Mouse (Mus musculus): Measurements from ENCODE around the gene Cltb. TPM values are rescaled to one million over a fixed set of nuclear protein-coding genes. Genes with fewer than 3 reads are reported as not detected.

Cltb gene
- total RNA-seq, 2 experiments from 2014 or later: 86.4 to 95.0 TPM

GRCm38 (mm10) chr13:54602639-54603111, 8.5 kb downstream of the Cltb start:
- DNase-seq: no peak
- intact Hi-C loops (cut with DNase I; ENCODE audit: low total_unique reads): no loop called here

- intact Hi-C loops (cut with DNase I; ENCODE audit: low total_unique reads): no loop called here
- no peak for DNase-seq
These were observed 12.5 kb downstream of the Cltb start for GRCm38 (mm10) chr13:54598622-54599143.

GRCm38 (mm10) chr13:54596870-54597269, 14.3 kb downstream of the Cltb start:
- DNase-seq: no peak
- intact Hi-C loops (cut with DNase I; ENCODE audit: low total_unique reads): no loop called here

GRCm38 (mm10) chr13:54596107-54596690, 14.9 kb downstream of the Cltb start:
- intact Hi-C loops (cut with DNase I; ENCODE audit: low total_unique reads): no loop called here
- DNase-seq: no peak

- peak; percentile 32 for DNase-seq
- intact Hi-C loops (cut with DNase I; ENCODE audit: low total_unique reads): no loop called here
These were observed 17.5 kb downstream of the Cltb start for GRCm38 (mm10) chr13:54593617-54594016.

GRCm38 (mm10) chr13:54591776-54592356, 19.3 kb downstream of the Cltb start:
- no peak for DNase-seq
- intact Hi-C loops (cut with DNase I; ENCODE audit: low total_unique reads): no loop called here

- DNase-seq: peak; percentile 95
These were observed 20.9 kb downstream of the Cltb start, which contains the start of the genes Nop16 and Higd2a for GRCm38 (mm10) chr13:54589996-54590951. Nop16 (minus strand) TSS chr13:54590090. Higd2a (plus strand) TSS chr13:54590207.

GRCm38 (mm10) chr13:54589414-54589995, 21.6 kb downstream of the Cltb start:
- no peak for DNase-seq
- intact Hi-C loops (cut with DNase I; ENCODE audit: low total_unique reads): no loop called here

More at GRCm38 (mm10) chr13:54589996-54590951, 20.9 kb downstream of the Cltb start, which contains the start of the genes Nop16 and Higd2a:
- intact Hi-C loops (cut with DNase I; ENCODE audit: low total_unique reads): no loop called here

GRCm38 (mm10) chr13:54585831-54586230, 25.3 kb downstream of the Cltb start:
- DNase-seq: no peak
- intact Hi-C loops (cut with DNase I; ENCODE audit: low total_unique reads): no loop called here

- intact Hi-C loops (cut with DNase I; ENCODE audit: low total_unique reads): no loop called here
These were observed 28.3 kb downstream of the Cltb start for GRCm38 (mm10) chr13:54582860-54583259.

GRCm38 (mm10) chr13:54582126-54582525, 29.0 kb downstream of the Cltb start:
- DNase-seq: no peak
- intact Hi-C loops (cut with DNase I; ENCODE audit: low total_unique reads): no loop called here

More at GRCm38 (mm10) chr13:54582860-54583259, 28.3 kb downstream of the Cltb start:
- no peak for DNase-seq

- no peak for DNase-seq
- intact Hi-C loops (cut with DNase I; ENCODE audit: low total_unique reads): no loop called here
These were observed 29.8 kb downstream of the Cltb start for GRCm38 (mm10) chr13:54581385-54581784.

GRCm38 (mm10) chr13:54577652-54578507, 33.3 kb downstream of the Cltb start:
- intact Hi-C loops (cut with DNase I; ENCODE audit: low total_unique reads): no loop called here

GRCm38 (mm10) chr13:54575489-54575888, 35.7 kb downstream of the Cltb start:
- no peak for DNase-seq
- intact Hi-C loops (cut with DNase I; ENCODE audit: low total_unique reads): no loop called here

More at GRCm38 (mm10) chr13:54577652-54578507, 33.3 kb downstream of the Cltb start:
- DNase-seq: no peak

GRCm38 (mm10) chr13:54574854-54575481, 36.2 kb downstream of the Cltb start, which contains the start of gene Arl10:
Arl10 (plus strand) TSS chr13:54575015.
- intact Hi-C loops (cut with DNase I; ENCODE audit: low total_unique reads): no loop called here

GRCm38 (mm10) chr13:54572621-54573020, 38.5 kb downstream of the Cltb start:
- no peak for DNase-seq
- intact Hi-C loops (cut with DNase I; ENCODE audit: low total_unique reads): no loop called here

More at GRCm38 (mm10) chr13:54574854-54575481, 36.2 kb downstream of the Cltb start, which contains the start of gene Arl10:
- peak; percentile 75 for DNase-seq

GRCm38 (mm10) chr13:54571637-54572036, 39.5 kb downstream of the Cltb start:
- DNase-seq: no peak
- intact Hi-C loops (cut with DNase I; ENCODE audit: low total_unique reads): no loop called here

- DNase-seq: no peak
- intact Hi-C loops (cut with DNase I; ENCODE audit: low total_unique reads): no loop called here
These were observed 40.4 kb downstream of the Cltb start for GRCm38 (mm10) chr13:54570736-54571135.
